Comparison of ENCODE assay signal across 8 mouse cellular contexts in the genomic region with DNA sequence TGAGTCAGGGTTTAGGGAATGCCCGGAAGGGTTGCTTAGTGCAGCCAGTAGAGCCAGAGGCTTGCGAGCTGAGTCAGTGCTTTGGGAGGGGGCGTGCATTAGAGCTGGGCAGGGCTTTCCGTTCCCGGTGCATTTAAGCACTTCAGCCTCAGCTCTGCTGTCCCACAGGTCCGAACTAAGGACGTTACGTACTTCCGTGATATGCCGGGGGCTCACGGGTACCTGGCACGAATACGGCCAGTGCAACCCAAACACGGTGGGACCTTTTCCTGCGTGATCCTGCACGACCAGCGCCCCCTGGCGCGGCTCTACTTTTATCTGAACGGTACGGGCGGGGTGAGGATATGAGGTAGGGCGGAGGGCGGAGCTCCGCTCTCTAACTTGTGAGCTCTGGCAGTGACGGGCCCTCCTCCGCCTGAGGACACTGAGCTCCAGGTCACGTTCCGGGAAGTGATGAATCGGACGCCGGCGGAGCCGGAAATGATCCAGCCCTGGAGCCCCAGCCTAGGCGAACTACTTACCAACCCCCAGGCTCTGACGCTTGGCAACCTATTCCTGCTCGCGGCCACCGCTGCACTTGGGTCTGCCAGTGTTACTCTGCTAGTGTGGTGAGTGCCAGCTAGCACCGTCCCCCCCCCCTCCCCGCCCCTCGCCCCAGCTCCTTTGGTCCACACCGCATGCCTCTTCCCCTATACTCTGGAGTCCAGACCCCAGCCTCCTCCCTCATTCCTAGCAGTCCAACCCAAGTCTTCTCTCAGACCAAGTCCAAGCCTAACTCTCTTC. TPM values are rescaled to one million over a fixed set of nuclear protein-coding genes. Genes with fewer than 3 reads are reported as not detected.
DNase-seq lines count a peak whose midpoint lies in the region; ATAC-seq and TF ChIP-seq lines count a peak whose summit lies in the region.

No protein-coding gene starts in this region.

- peak overlapping the region; percentile 68 for H3K27ac ChIP-seq in ES-Bruce4 (ENCODE audit: insufficient read depth, low read length)
- peak overlapping the region; percentile 74 for H3K27ac ChIP-seq in forebrain, embryonic 13.5 days
- peak overlapping the region; percentile 88 for H3K27ac ChIP-seq in neural tube, embryonic 15.5 days (replicated peaks)

- ATAC-seq in cerebellum, adult (ENCODE audit: insufficient number of reproducible peaks, low FRiP score, low TSS enrichment), result peak; percentile 94
- peak; percentile 96 for ATAC-seq in forebrain, embryonic 13.5 days
- ATAC-seq in neural tube, embryonic 15.5 days (ENCODE audit: low FRiP score), result peak; percentile 97

- intact Hi-C loops in heart, postnatal 10 days (cut with DNase I), result loop anchor here (1.0 to 10.0 kb wide), 6 partner anchors 12 to 463 kb away; partner anchors contain the start of genes Lnpep and Riok2

- H3K27me3 ChIP-seq in ES-Bruce4 (ENCODE audit: control insufficient read depth, insufficient read depth, low read length, poor library complexity, severe bottlenecking), result no peaks in the 10 kb centered on the region
- H3K27me3 ChIP-seq in forebrain, embryonic 13.5 days, result no peaks in the 10 kb centered on the region
- H3K27me3 ChIP-seq in neural tube, embryonic 15.5 days (replicated peaks), result no peaks in the 10 kb centered on the region

- peak overlapping the region; percentile 74 for H3K4me2 ChIP-seq in forebrain, embryonic 13.5 days
- peak overlapping the region; percentile 76 for H3K4me2 ChIP-seq in neural tube, embryonic 15.5 days

- no peak for TF ChIP-seq POLR2A in ES-Bruce4 (IDR thresholded peaks at IDR 0.05; ENCODE audit: insufficient read depth, low read length)

- H3K4me3 ChIP-seq in ES-Bruce4 (ENCODE audit: low read depth, low read length), result peak overlapping the region; percentile 92
- H3K4me3 ChIP-seq in forebrain, embryonic 13.5 days, result peak overlapping the region; percentile 43
- peak overlapping the region; percentile 45 for H3K4me3 ChIP-seq in neural tube, embryonic 15.5 days (replicated peaks)

- peak overlapping the region; percentile 83 for H3K9ac ChIP-seq in ES-Bruce4 (ENCODE audit: low read depth, poor library complexity, severe bottlenecking)
- H3K9ac ChIP-seq in forebrain, embryonic 13.5 days, result peak overlapping the region; percentile 65
- H3K9ac ChIP-seq in neural tube, embryonic 15.5 days (replicated peaks), result peak overlapping the region; percentile 63

- H3K4me1 ChIP-seq in ES-Bruce4 (ENCODE audit: control insufficient read depth, insufficient read depth, low read length), result no peaks in the 10 kb centered on the region
- peaks cover 56% of the 10 kb centered on the region for H3K4me1 ChIP-seq in forebrain, embryonic 13.5 days
- H3K4me1 ChIP-seq in neural tube, embryonic 15.5 days, result peaks cover 58% of the 10 kb centered on the region

- TF ChIP-seq CTCF in ES-Bruce4 (IDR thresholded peaks at IDR 0.05; ENCODE audit: low read depth, low read length), result peak; percentile 62

- 0 out of 2 replicates have a peak, but pooled peaks cover 2% of the 10 kb centered on the region for H3K36me3 ChIP-seq in ES-Bruce4 (ENCODE audit: control insufficient read depth, insufficient read depth, low read length, poor library complexity, severe bottlenecking)
- peaks cover 55% of the 10 kb centered on the region for H3K36me3 ChIP-seq in forebrain, embryonic 13.5 days (ENCODE audit: poor library complexity, severe bottlenecking)
- peaks cover 19% of the 10 kb centered on the region for H3K36me3 ChIP-seq in neural tube, embryonic 15.5 days

- under 1% methylated on average over 43 of the region's 43 CpGs for WGBS in forebrain, embryonic 13.5 days
- WGBS in neural tube, embryonic 15.5 days, result under 1% methylated on average over 43 of the region's 43 CpGs

- no peaks in the 10 kb centered on the region for H3K9me3 ChIP-seq in ES-Bruce4 (replicated peaks; ENCODE audit: control insufficient read depth, insufficient read depth, low read length, poor library complexity, severe bottlenecking)
- no peaks in the 10 kb centered on the region for H3K9me3 ChIP-seq in forebrain, embryonic 13.5 days (replicated peaks)
- no peaks in the 10 kb centered on the region for H3K9me3 ChIP-seq in neural tube, embryonic 15.5 days (replicated peaks)

- TF ChIP-seq EP300 in ES-Bruce4 (IDR thresholded peaks at IDR 0.05; ENCODE audit: insufficient read depth, low read depth, low read length), result peak; percentile 19; the same call in 1 of the 2 replicates

- peak; percentile 98 for DNase-seq in heart, postnatal 10 days
- peak; percentile 99 for DNase-seq in layer of hippocampus, adult 11-12 months (ENCODE audit: low spot score)
- peak; percentile 99 for DNase-seq in lung, adult 18-20 months
- peak; percentile 90 for DNase-seq in testis, postnatal 14 days (ENCODE audit: low spot score)

RNA-seq across cellular contexts. Expression of gene Spaca6, which starts 11.2 kb away (rescaled TPM):
- polyA plus RNA-seq in ES-Bruce4 (2011; ENCODE audit: insufficient read depth, insufficient read length, low read depth, missing spikeins), result 81.0 and 82.4 TPM in 2 replicates
- 34.7 and 36.9 TPM in 2 replicates for polyA plus RNA-seq in forebrain, embryonic 13.5 days (2015; fragmentation: Nextera tagmentation; extraction: Ambion mirVana)
- 10 to 100 TPM; 24.6 to 27.2 TPM for total RNA-seq in heart, postnatal 10 days (2021)
- polyA plus RNA-seq in neural tube, embryonic 15.5 days (2015; fragmentation: Nextera tagmentation; extraction: Ambion mirVana), result 21.8 and 29.6 TPM in 2 replicates

RNA-seq across cellular contexts. Expression of gene Has1, which starts 16.9 kb away (rescaled TPM):
- polyA plus RNA-seq in ES-Bruce4 (2011; ENCODE audit: insufficient read depth, insufficient read length, low read depth, missing spikeins), result not detected in 2 replicates
- 0.65 and 0.77 TPM in 2 replicates for polyA plus RNA-seq in forebrain, embryonic 13.5 days (2015; fragmentation: Nextera tagmentation; extraction: Ambion mirVana)
- total RNA-seq in heart, postnatal 10 days (2021), result under 1 TPM; 0.40 to 0.77 TPM
- 1.4 and 1.9 TPM in 2 replicates for polyA plus RNA-seq in neural tube, embryonic 15.5 days (2015; fragmentation: Nextera tagmentation; extraction: Ambion mirVana)

RNA-seq across cellular contexts. Expression of gene Fpr1, which starts 45.6 kb away (rescaled TPM):
- polyA plus RNA-seq in ES-Bruce4 (2011; ENCODE audit: insufficient read depth, insufficient read length, low read depth, missing spikeins), result not detected in 2 replicates
- polyA plus RNA-seq in forebrain, embryonic 13.5 days (2015; fragmentation: Nextera tagmentation; extraction: Ambion mirVana), result not detected in 2 replicates
- under 1 TPM in 1 of 2 experiments, not detected in 1; 0.20 TPM for total RNA-seq in heart, postnatal 10 days (2021)
- polyA plus RNA-seq in neural tube, embryonic 15.5 days (2015; fragmentation: Nextera tagmentation; extraction: Ambion mirVana), result 0.15 and 0.23 TPM in 2 replicates

RNA-seq across cellular contexts. Expression of gene Fpr2, which starts 49.5 kb away (rescaled TPM):
- polyA plus RNA-seq in ES-Bruce4 (2011; ENCODE audit: insufficient read depth, insufficient read length, low read depth, missing spikeins), result not detected in 2 replicates
- polyA plus RNA-seq in forebrain, embryonic 13.5 days (2015; fragmentation: Nextera tagmentation; extraction: Ambion mirVana), result not detected in 2 replicates
- under 1 TPM in 1 of 2 experiments, not detected in 1; 0.40 TPM for total RNA-seq in heart, postnatal 10 days (2021)
- polyA plus RNA-seq in neural tube, embryonic 15.5 days (2015; fragmentation: Nextera tagmentation; extraction: Ambion mirVana), result 0.44 TPM in 1 of 2 replicates, not detected in the other

RNA-seq across cellular contexts. Expression of gene Fpr3, which starts 49.5 kb away (rescaled TPM):
- polyA plus RNA-seq in ES-Bruce4 (2011; ENCODE audit: insufficient read depth, insufficient read length, low read depth, missing spikeins), result not detected in 2 replicates
- polyA plus RNA-seq in forebrain, embryonic 13.5 days (2015; fragmentation: Nextera tagmentation; extraction: Ambion mirVana), result not detected in 2 replicates
- total RNA-seq in heart, postnatal 10 days (2021), result not detected
- not detected in 2 replicates for polyA plus RNA-seq in neural tube, embryonic 15.5 days (2015; fragmentation: Nextera tagmentation; extraction: Ambion mirVana)

Comparison
In these comparisons a context has a peak if more than half of its experiments do, and no peak if none do; other contexts are left out.
1. Peak in every context shown above with its lines: DNase-seq, ATAC-seq, H3K4me3 ChIP-seq and H3K27ac ChIP-seq.